Mouse (Mus musculus): Measurements from ENCODE around the gene Ddr1. TPM values are rescaled to one million over a fixed set of nuclear protein-coding genes. Genes with fewer than 3 reads are reported as not detected.
"Not testable (repeated sequence)": the region's sequence is repeated elsewhere in the genome, so short reads cannot be mapped to it uniquely, and the experiment has no call there.

Ddr1 gene
- polyA plus RNA-seq, 1 experiment from 2014 or later = 38.4 TPM

DNA sequence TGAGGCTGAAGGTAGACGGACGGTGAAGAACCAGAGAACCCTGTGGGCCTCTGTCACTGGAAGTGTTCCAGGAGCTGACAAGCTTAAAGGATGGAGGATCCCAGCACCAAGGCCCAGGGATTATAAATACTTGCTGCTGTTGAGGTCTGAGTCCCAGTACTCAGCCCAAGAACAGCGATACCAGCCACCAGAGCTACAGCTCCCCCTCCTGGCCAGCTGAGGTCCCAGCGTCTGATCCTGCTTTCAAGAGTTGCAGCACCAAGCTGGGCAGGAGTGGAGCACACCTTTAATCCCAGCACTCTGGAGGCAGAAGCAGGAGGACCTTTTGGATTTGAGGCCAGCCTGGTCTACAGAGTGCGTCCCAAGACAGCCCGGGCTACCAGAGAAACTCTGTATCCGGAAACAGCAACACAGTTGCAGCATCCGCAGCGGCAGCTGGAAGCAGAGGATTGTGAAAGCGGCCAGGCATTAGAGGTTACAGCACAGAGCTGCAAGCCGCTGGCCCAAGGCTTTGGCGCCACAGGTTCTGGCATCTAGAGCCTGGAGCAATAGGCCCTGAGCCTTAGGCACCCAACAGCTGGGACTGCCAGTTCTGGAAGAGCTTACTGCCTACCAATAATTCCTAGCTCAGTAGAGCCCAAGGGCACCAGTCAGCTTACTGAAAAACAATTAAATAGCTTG is 32.0 kb upstream of the Ddr1 start:
- Histone ChIP-seq H3K36me3 (no peaks in the 10 kb centered on the region), H3K4me2 (no peak overlapping the region; the same call in 1 of the 2 replicates), H3K4me3 (replicated peaks) (no peak overlapping the region), H3K4me1 (replicated peaks) (no peaks in the 10 kb centered on the region; the same call in 1 of the 2 replicates), H3K27me3 (0 out of 2 replicates have a peak, but pooled peaks cover 14% of the 10 kb centered on the region), H3K9me3 (no peaks in the 10 kb centered on the region), H3K27ac (no peak overlapping the region), H3K9ac (replicated peaks) (no peak overlapping the region)
- WGBS = 32% methylated on average over 12 of the region's 12 CpGs
- no peak for ATAC-seq (ENCODE audit: insufficient number of reproducible peaks, insufficient read depth, low FRiP score, low TSS enrichment, low read depth)

DNA sequence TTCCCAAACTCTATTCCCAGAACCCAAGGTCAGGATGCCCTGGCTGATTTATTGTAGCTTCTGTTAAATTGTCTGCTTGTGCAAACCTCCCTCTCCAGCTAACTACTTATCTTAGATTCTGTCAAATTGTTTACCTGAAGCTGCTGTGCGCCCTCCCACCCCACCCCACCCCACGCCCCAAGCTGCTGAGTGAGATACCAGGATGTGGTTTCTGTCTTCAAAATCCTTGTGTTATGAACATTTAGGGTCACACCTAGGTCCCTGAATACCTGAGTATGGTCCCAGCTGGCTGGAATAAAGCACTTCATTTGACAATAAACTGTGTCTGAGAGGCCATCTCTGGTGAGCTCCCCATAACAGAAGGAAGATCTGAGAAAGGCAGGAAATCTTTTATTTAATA is 30.1 kb upstream of the Ddr1 start:
- H3K27ac ChIP-seq = no peak overlapping the region
- H3K36me3 ChIP-seq = no peaks in the 10 kb centered on the region
- no peak overlapping the region for H3K4me3 ChIP-seq (replicated peaks)
- H3K9ac ChIP-seq (replicated peaks) = no peak overlapping the region
- peaks cover 15% of the 10 kb centered on the region; the same call in 1 of the 2 replicates for H3K27me3 ChIP-seq
- WGBS = 80% methylated on average over 2 of the region's 2 CpGs
- no peaks in the 10 kb centered on the region; the same call in 1 of the 2 replicates for H3K4me1 ChIP-seq (replicated peaks)
- no peak for ATAC-seq (ENCODE audit: insufficient number of reproducible peaks, insufficient read depth, low FRiP score, low TSS enrichment, low read depth)
- H3K9me3 ChIP-seq = no peaks in the 10 kb centered on the region
- H3K4me2 ChIP-seq = no peak overlapping the region

DNA sequence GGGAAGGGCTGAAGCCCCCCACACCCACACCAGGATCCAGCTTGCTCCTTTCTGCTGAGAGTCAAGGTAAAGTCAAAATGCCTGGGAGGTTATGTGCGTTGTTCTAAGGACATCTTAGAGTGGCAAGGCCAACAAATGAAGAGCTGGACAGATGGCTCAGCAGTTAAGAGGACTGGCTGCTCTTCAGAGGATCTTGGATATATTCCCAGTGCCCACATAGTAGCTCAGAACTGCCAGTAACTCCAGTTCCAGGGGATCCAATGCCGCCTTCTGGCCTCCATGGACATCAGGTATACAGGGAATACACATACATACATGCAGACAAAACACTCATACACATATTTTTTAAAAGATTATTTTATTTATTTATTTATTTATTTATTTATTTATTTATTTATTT is 29.0 kb upstream of the Ddr1 start:
- Histone ChIP-seq H3K27me3 (peaks cover 7% of the 10 kb centered on the region; the same call in 1 of the 2 replicates), H3K9ac (replicated peaks) (no peak overlapping the region)

DNA sequence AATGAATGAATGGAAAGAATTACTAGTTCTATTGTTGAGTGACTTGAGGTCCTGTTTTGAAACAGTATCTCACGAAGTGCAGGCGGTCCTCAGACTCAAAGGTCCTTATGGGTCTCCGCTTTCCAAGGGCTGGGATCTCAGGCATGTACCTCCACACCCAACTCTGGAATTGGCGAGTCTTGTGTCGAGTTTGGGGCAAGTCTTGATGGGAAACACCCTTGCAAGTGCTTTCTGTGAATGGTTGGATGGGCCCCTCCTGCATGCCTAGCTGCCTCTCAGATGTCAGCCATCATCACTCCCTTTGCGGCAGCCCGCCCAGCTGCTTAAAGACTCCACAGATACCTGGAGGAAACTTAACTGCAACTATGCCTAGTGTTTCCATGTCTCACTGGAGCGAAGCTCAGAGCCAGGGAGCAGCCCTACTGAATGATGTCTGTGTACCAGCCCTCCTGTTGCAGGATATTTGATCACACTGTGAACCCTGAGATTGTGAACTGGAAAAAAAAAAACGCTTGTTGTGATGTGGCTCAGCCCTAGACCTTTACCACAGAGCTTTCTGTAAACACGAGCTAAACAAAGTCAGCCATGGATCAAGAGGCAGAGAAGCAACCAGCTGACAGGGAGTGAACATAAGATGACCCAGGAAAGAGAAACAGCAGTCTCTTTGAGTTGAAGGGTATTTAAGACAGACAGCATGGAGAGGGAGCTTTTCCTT is 27.2 kb upstream of the Ddr1 start:
- 64% methylated on average over 10 of the region's 10 CpGs for WGBS
- no peak overlapping the region for H3K9ac ChIP-seq (replicated peaks)
- H3K27ac ChIP-seq = no peak overlapping the region
- ATAC-seq (ENCODE audit: insufficient number of reproducible peaks, insufficient read depth, low FRiP score, low TSS enrichment, low read depth) = no peak
- H3K9me3 ChIP-seq = no peaks in the 10 kb centered on the region
- H3K27me3 ChIP-seq = peaks cover 17% of the 10 kb centered on the region
- no peaks in the 10 kb centered on the region for H3K36me3 ChIP-seq
- H3K4me3 ChIP-seq (replicated peaks) = no peak overlapping the region
- no peak overlapping the region for H3K4me2 ChIP-seq
- no peaks in the 10 kb centered on the region; the same call in 1 of the 2 replicates for H3K4me1 ChIP-seq (replicated peaks)

More for the DNA sequence above, 29.0 kb upstream of the Ddr1 start:
- H3K4me3 ChIP-seq (replicated peaks) = no peak overlapping the region
- no peak for ATAC-seq (ENCODE audit: insufficient number of reproducible peaks, insufficient read depth, low FRiP score, low TSS enrichment, low read depth)
- H3K27ac ChIP-seq = no peak overlapping the region
- no peak overlapping the region for H3K4me2 ChIP-seq
- no peaks in the 10 kb centered on the region for H3K36me3 ChIP-seq
- WGBS = 89% methylated on average over 2 of the region's 2 CpGs
- H3K9me3 ChIP-seq = no peaks in the 10 kb centered on the region
- no peaks in the 10 kb centered on the region; the same call in 1 of the 2 replicates for H3K4me1 ChIP-seq (replicated peaks)

DNA sequence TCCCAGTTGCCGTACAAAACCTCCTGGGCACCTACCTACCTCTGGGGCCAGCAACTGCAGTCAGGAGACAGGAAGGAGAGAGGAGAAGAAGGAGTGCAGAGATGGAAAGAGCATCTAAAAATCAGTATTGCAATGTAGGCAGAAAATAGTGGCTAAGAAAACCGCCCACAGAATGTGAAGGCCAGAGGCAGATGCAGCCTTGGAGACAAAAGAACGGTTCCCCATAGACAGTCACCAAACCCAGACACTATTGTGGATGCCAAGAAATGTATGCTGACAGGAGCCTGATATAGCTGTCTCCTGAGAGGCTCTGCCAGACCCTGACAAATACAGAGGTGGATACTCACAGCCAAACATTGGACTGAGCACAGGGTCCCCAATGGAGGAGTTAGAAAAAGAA is 25.7 kb upstream of the Ddr1 start:
- H3K27me3 ChIP-seq = peaks cover 24% of the 10 kb centered on the region
- 88% methylated on average over 3 of the region's 3 CpGs for WGBS
- H3K36me3 ChIP-seq; H3K4me2 ChIP-seq; H3K4me3 ChIP-seq (replicated peaks); ATAC-seq (ENCODE audit: insufficient number of reproducible peaks, insufficient read depth, low FRiP score, low TSS enrichment, low read depth); H3K9me3 ChIP-seq; H3K9ac ChIP-seq (replicated peaks); H3K27ac ChIP-seq; H3K4me1 ChIP-seq (replicated peaks): not testable (repeated sequence)

DNA sequence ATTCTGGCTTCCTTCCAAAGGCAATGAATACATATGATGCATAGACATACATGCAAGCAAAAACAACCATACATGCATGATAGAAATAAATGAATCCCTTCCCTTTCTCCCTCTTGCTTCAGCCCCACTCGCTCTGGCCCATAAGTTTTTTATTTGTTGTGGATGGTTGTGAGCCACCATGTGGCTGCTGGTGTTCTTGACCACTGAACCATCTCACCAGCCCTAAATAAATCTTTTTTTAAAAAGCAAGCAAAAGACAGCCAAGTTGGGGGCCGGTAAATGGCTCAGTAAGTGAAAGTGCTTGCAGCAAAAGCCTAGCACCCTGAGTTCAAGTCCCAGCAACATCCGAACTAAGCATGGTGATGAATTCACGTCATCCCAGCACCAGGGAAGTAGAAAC is 24.4 kb upstream of the Ddr1 start:
- Histone ChIP-seq H3K4me1 (replicated peaks) (no peaks in the 10 kb centered on the region), H3K36me3 (no peaks in the 10 kb centered on the region), H3K4me2 (no peak overlapping the region), H3K27me3 (peaks cover 32% of the 10 kb centered on the region), H3K4me3 (replicated peaks) (no peak overlapping the region), H3K9ac (replicated peaks) (no peak overlapping the region), H3K27ac (no peak overlapping the region), H3K9me3 (no peaks in the 10 kb centered on the region)
- WGBS = 77% methylated on average over 4 of the region's 4 CpGs
- no peak for ATAC-seq (ENCODE audit: insufficient number of reproducible peaks, insufficient read depth, low FRiP score, low TSS enrichment, low read depth)

DNA sequence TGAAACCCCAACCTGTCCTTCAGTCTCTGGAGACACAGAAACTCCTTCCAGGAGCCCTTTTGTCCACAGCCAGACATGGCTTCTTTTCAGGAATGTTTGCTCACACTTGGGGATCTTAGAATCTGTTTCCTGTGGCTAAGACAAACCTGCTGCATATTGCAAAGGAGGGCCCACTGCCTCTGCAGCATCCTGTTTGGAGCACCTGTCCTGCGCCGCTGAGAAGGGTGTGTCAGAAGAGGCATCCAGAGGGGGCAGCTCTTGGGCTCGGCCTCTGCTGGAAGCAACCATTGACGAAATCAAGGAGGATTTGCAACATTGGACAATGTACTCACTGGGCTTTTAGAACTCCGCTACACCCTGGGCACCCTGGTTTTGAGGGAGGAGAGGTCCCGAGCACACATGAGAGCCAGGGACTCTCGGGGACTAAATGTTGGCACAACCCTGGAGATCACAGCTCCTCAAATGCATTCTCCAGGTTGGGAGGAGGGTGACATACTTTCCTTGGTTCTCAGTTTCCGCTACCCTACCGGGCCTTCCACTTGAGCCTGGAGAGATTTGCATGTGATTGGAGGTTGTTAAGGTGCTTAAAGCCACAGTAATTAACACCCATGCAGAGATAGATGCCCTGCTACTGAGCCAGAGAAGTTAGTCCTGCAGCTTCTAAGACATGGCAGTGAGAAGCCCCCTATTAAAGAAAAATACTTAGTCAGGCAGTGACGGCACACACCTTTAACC is 23.2 kb upstream of the Ddr1 start:
- no peaks in the 10 kb centered on the region for H3K9me3 ChIP-seq
- H3K27me3 ChIP-seq = peaks cover 38% of the 10 kb centered on the region
- H3K9ac ChIP-seq (replicated peaks) = no peak overlapping the region
- no peaks in the 10 kb centered on the region for H3K36me3 ChIP-seq
- no peak overlapping the region for H3K4me3 ChIP-seq (replicated peaks)
- no peak overlapping the region for H3K27ac ChIP-seq
- no peak overlapping the region for H3K4me2 ChIP-seq
- 23% methylated on average over 10 of the region's 10 CpGs for WGBS
- no peaks in the 10 kb centered on the region for H3K4me1 ChIP-seq (replicated peaks)
- ATAC-seq (ENCODE audit: insufficient number of reproducible peaks, insufficient read depth, low FRiP score, low TSS enrichment, low read depth) = no peak

DNA sequence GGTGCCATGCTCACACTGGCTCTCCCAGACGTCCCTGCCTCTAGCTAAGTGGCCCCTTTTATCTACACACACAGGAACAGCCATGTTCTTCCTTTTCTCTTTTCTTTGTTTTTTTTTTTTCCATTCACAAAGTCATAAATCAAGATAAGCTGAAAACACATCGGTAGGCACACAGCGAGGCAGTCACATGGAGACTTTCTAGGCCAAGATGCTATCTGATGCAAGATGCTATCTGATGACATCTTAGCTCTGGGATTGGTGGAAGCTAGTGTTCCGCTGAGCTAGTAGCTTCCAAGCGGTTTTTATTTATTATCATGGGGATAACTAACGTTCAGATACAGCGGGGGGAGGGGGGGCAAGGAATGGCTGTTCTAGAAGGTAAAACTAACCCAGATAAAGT is 22.6 kb upstream of the Ddr1 start:
- 32% methylated on average over 7 of the region's 7 CpGs for WGBS
- peaks cover 38% of the 10 kb centered on the region for H3K27me3 ChIP-seq
- no peak overlapping the region for H3K4me3 ChIP-seq (replicated peaks)
- no peaks in the 10 kb centered on the region for H3K9me3 ChIP-seq
- ATAC-seq (ENCODE audit: insufficient number of reproducible peaks, insufficient read depth, low FRiP score, low TSS enrichment, low read depth) = no peak
- H3K4me1 ChIP-seq (replicated peaks) = no peaks in the 10 kb centered on the region; the same call in 1 of the 2 replicates
- no peak overlapping the region for H3K9ac ChIP-seq (replicated peaks)
- no peaks in the 10 kb centered on the region for H3K36me3 ChIP-seq
- H3K27ac ChIP-seq = no peak overlapping the region
- H3K4me2 ChIP-seq = no peak overlapping the region

DNA sequence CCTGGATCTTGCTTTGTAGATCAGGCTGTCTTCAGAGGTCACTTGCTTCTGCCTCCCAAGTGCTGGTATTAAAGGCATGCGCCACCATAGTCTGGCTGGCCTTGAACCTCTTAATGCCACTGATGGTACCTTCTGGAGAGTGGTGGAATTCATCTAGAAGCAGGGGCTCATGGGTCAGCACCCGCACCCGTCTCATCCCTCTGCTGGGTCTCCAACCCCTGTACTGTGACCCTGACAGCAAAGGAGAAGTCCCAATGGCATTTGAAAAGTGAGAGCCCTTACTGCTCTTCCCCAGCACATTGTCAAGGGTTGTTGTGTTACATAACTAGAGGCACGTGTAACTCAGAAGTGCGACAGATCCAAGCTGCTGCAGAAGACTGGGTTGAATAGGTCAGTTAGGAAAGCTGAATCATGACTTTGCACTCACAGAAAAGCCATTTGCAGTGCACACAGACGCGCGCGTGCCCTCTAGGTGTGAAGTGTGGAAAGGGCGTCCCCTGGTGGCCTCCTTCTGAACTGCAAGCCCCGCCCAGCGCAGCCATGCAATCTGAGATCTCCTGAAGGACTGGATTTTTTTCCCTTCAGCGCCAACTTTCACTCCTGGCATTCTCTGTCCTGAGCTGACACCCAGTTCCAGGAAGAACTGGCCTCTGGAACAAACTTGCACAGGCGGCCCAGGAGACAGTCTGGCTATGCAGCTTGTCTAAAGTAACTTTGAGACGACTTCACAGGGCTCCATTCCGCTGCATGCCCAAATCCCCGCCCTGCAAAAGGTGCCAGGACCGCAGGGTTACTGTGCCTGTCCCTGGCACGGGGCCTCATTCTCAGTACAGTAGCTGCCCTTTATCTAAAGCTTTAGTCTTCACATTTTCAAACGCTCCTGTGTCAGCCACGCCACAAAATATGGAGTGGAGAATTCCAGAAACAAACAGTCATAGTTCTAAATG is 21.1 kb upstream of the Ddr1 start:
- H3K9me3 ChIP-seq = no peaks in the 10 kb centered on the region
- H3K27ac ChIP-seq = no peak overlapping the region
- peaks cover 38% of the 10 kb centered on the region for H3K27me3 ChIP-seq
- H3K36me3 ChIP-seq = no peaks in the 10 kb centered on the region
- peaks cover 5% of the 10 kb centered on the region for H3K4me1 ChIP-seq (replicated peaks)
- H3K9ac ChIP-seq (replicated peaks) = no peak overlapping the region
- no peak overlapping the region for H3K4me3 ChIP-seq (replicated peaks)
- no peak overlapping the region for H3K4me2 ChIP-seq
- ATAC-seq (ENCODE audit: insufficient number of reproducible peaks, insufficient read depth, low FRiP score, low TSS enrichment, low read depth) = no peak
- 33% methylated on average over 21 of the region's 21 CpGs for WGBS

DNA sequence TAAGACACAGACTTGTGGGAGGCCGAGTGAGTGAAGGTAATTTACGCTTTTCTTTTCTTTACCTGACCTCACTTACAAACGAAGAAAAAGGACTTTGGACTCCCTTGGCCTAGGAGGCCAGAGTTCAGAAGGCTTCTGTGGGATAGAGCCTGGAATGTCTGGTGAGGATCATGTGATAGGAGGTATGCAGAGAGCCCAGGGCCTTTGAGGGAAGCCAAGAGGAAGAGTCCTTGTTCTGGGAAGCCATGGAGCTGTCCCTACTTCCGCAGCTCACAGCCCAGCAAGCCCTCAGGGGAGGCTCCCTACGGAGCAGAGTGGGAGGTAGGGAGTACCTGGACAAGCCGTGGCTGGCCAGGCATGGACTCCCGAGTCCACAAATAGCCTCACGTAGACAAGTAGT is 17.3 kb upstream of the Ddr1 start:
- Histone ChIP-seq H3K27me3 (peaks cover 26% of the 10 kb centered on the region), H3K4me3 (replicated peaks) (no peak overlapping the region), H3K4me2 (no peak overlapping the region), H3K9me3 (no peaks in the 10 kb centered on the region), H3K4me1 (replicated peaks) (peaks cover 12% of the 10 kb centered on the region), H3K27ac (no peak overlapping the region), H3K36me3 (no peaks in the 10 kb centered on the region), H3K9ac (replicated peaks) (no peak overlapping the region)
- ATAC-seq (ENCODE audit: insufficient number of reproducible peaks, insufficient read depth, low FRiP score, low TSS enrichment, low read depth) = no peak
- 62% methylated on average over 8 of the region's 8 CpGs for WGBS
